Mouse (Mus musculus) layer of hippocampus, postnatal 10 days (tissue): ENCODE results near the gene Nol9. TPM values are rescaled to one million over a fixed set of nuclear protein-coding genes. Genes with fewer than 3 reads are reported as not detected.

ENCODE experiments used
- total RNA-seq, 2 experiments: library from RNA; stranded (reverse); gene quantifications; 2 replicates each; pipeline ENCODE4 v1.2.3; 2021

The Nol9 gene
- total RNA-seq, 2 experiments from 2014 or later, result 27.3 to 31.6 TPM

Other genes with a start within 250 kb of the Nol9 start
- gene Camta1, start 177.4 kb upstream of the Nol9 start, total RNA-seq, result 100 to 1,000 TPM; 218 to 223 TPM
- gene Dnajc11, start 105.6 kb upstream of the Nol9 start, total RNA-seq, result 10 to 100 TPM; 75.8 to 82.0 TPM
- gene Thap3, start 50.3 kb upstream of the Nol9 start, total RNA-seq, result 10 to 100 TPM; 22.8 to 34.2 TPM
- gene Phf13, start 43.1 kb upstream of the Nol9 start, total RNA-seq, result 10 to 100 TPM; 15.2 to 16.6 TPM
- gene Klhl21, start 30.5 kb upstream of the Nol9 start, total RNA-seq, result 10 to 100 TPM; 14.6 to 15.1 TPM
- 10 to 100 TPM; 11.9 to 14.8 TPM for gene Zbtb48, start 11.7 kb upstream of the Nol9 start, total RNA-seq
- gene Tas1r1, start 753 bp upstream of the Nol9 start, total RNA-seq, result under 1 TPM; 0.37 to 0.45 TPM
- gene Plekhg5, start 33.2 kb downstream of the Nol9 start, total RNA-seq, result 10 to 100 TPM; 76.0 to 79.6 TPM
- gene Tnfrsf25, start 76.6 kb downstream of the Nol9 start, total RNA-seq, result 10 to 100 TPM; 14.0 to 15.1 TPM
- under 1 TPM; 0.62 to 0.78 TPM for gene Espn, start 113.0 kb downstream of the Nol9 start, total RNA-seq
- gene Hes2, start 119.5 kb downstream of the Nol9 start, total RNA-seq, result not detected
- gene Acot7, start 138.8 kb downstream of the Nol9 start, total RNA-seq, result 100 to 1,000 TPM; 426 to 431 TPM
- gene Gpr153, start 234.9 kb downstream of the Nol9 start, total RNA-seq, result 10 to 100 TPM; 21.4 to 23.1 TPM